Mouse (Mus musculus) ES-E14 (cell line): ENCODE measurements around the gene Anxa4.

ENCODE experiments used
- MAFK ChIP-seq: IDR thresholded peaks from 2 replicates; pipeline ENCODE4 v1.6.1; 2014; ENCODE audit warnings: mild to moderate bottlenecking, low read depth, low read length, inconsistent platforms; ENCODE audit not compliant: insufficient read depth
- ZC3H11A ChIP-seq: IDR thresholded peaks from 2 replicates; pipeline ENCODE4 v1.6.1; 2012; ENCODE audit warnings: low read depth, mild to moderate bottlenecking, inconsistent platforms, low read length, borderline replicate concordance
- ZNF384 ChIP-seq: IDR thresholded peaks from 2 replicates; pipeline ENCODE4 v1.6.1; 2012; ENCODE audit warnings: low read depth, low read length, inconsistent platforms

DNA sequence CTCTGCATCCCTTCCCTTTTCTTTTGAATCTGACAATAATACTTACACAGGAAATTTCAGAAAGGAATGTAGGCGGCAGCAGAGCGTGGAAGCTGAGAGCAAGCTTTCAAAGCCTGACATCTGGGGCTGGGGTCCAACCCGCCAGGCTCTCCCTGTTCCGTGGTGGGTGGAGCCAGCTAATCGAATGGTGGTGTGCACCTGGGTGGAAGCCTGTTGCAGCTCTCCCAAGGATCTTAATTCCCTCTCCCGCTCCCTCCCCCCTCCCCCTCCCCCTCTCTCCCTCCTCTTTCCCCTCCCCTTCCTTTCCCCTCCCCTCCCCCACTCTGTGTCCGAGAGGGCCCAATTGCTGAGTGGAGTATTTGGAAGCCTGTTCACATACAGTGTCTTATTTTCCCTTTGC, 22.1 kb upstream of the Anxa4 start:
- TF ChIP-seq ZNF384 (no peak), ZC3H11A (no peak), MAFK (no peak)
